Mouse (Mus musculus): Measurements from ENCODE around the gene Slc35f6. TPM values are rescaled to one million over a fixed set of nuclear protein-coding genes. Genes with fewer than 3 reads are reported as not detected.
A peak's percentile ranks its signal among the peaks of the same experiment; 100 is the strongest.

Slc35f6 gene
- polyA plus RNA-seq, 1 experiment from 2014 or later, result 28.8 TPM

DNA sequence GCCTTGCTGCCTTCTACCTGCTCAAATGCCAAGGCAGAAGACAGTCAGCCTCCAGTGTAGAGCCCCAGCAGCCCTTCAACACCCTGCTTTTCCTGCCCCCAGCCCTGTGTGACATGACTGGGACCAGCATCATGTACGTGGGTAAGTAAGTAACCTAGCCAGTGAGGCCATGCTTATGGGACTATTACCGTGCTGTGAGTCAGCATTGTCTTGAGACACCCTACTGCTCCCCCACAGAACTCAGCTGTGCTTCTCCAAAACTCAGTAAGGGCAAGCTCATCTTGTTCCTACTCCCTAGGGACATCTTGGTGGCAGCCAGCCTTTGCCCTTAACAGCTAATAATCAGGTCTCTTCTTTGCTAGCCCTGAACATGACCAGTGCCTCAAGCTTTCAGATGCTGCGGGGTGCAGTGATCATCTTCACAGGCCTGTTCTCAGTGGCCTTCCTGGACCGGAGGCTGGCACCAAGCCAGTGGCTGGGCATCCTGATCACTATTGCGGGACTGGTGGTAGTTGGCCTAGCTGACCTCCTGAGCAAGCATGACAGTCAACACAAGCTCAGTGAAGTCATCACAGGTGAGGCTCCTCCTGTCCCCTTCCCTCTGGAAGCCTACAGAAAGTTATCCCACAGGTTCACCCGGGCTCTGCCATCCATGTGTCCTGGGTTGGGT, 7.9 kb downstream of the Slc35f6 start:
- ATAC-seq (ENCODE audit: low FRiP score), result no peak
- 92% methylated on average over 6 of the region's 6 CpGs for WGBS

DNA sequence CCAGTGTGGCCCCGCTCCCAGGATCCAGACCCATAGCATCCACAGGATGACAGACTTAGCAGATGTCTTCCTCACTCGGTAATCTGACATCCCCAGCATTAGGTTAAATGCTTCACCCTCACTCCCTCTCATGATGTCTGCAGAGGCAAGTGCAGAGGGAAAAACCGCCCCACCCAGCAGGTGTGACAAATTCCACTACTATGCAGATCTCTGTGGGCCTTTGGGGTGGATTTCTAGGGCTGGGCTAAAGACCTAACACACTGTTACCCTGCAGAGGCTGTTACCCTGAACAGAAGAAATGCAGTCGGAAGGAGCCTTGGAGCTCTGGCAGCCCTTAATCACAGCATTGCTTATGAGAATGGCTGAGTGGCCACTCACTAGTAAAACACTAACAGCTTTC, 11.3 kb downstream of the Slc35f6 start:
- WGBS, result 75% methylated on average over 4 of the region's 4 CpGs
- Histone ChIP-seq H3K9ac (ENCODE audit: low read depth, low read length) (no peak overlapping the region), H3K27me3 (ENCODE audit: control insufficient read depth, insufficient read depth, low read length) (no peaks in the 10 kb centered on the region), H3K9me3 (ENCODE audit: control insufficient read depth, low read length) (no peaks in the 10 kb centered on the region), H3K4me2 (replicated peaks; ENCODE audit: low read depth, low read length) (no peak overlapping the region), H3K36me3 (ENCODE audit: control insufficient read depth, insufficient read depth, low read length) (no peaks in the 10 kb centered on the region), H3K27ac (ENCODE audit: low read depth, low read length) (no peak overlapping the region), H3K4me1 (replicated peaks; ENCODE audit: control insufficient read depth, insufficient read depth, low read length) (no peaks in the 10 kb centered on the region), H3K4me3 (ENCODE audit: low read depth, low read length) (no peak overlapping the region)
- DNase-seq (ENCODE audit: low spot score) (no peak), ATAC-seq (ENCODE audit: low FRiP score) (no peak)

More for the DNA sequence above, 7.9 kb downstream of the Slc35f6 start:
- no peaks in the 10 kb centered on the region for H3K4me1 ChIP-seq (replicated peaks; ENCODE audit: control insufficient read depth, insufficient read depth, low read length)
- no peaks in the 10 kb centered on the region for H3K36me3 ChIP-seq (ENCODE audit: control insufficient read depth, insufficient read depth, low read length)
- H3K27ac ChIP-seq (ENCODE audit: low read depth, low read length), result no peak overlapping the region
- no peak for DNase-seq (ENCODE audit: low spot score)
- no peak overlapping the region for H3K9ac ChIP-seq (ENCODE audit: low read depth, low read length)
- H3K4me2 ChIP-seq (replicated peaks; ENCODE audit: low read depth, low read length), result no peak overlapping the region
- no peak overlapping the region for H3K4me3 ChIP-seq (ENCODE audit: low read depth, low read length)
- H3K9me3 ChIP-seq (ENCODE audit: control insufficient read depth, low read length), result no peaks in the 10 kb centered on the region
- no peaks in the 10 kb centered on the region for H3K27me3 ChIP-seq (ENCODE audit: control insufficient read depth, insufficient read depth, low read length)

- Histone ChIP-seq H3K27ac (ENCODE audit: low read depth, low read length) (no peak overlapping the region), H3K4me3 (ENCODE audit: low read depth, low read length) (no peak overlapping the region)
Observed at GRCm38 (mm10) chr5:30660278-30660677, 12.5 kb downstream of the Slc35f6 start.

GRCm38 (mm10) chr5:30660813-30661212, 13.1 kb downstream of the Slc35f6 start:
- DNase-seq (ENCODE audit: low spot score), result no peak

More at GRCm38 (mm10) chr5:30660278-30660677, 12.5 kb downstream of the Slc35f6 start:
- Histone ChIP-seq H3K4me2 (replicated peaks; ENCODE audit: low read depth, low read length) (no peak overlapping the region), H3K36me3 (ENCODE audit: control insufficient read depth, insufficient read depth, low read length) (no peaks in the 10 kb centered on the region), H3K27me3 (ENCODE audit: control insufficient read depth, insufficient read depth, low read length) (no peaks in the 10 kb centered on the region), H3K9ac (ENCODE audit: low read depth, low read length) (no peak overlapping the region), H3K4me1 (replicated peaks; ENCODE audit: control insufficient read depth, insufficient read depth, low read length) (no peaks in the 10 kb centered on the region), H3K9me3 (ENCODE audit: control insufficient read depth, low read length) (no peaks in the 10 kb centered on the region)
- 79% methylated on average over 1 of the region's 1 CpGs for WGBS
- DNase-seq (ENCODE audit: low spot score) (no peak), ATAC-seq (ENCODE audit: low FRiP score) (no peak)

GRCm38 (mm10) chr5:30665360-30665759, 17.6 kb downstream of the Slc35f6 start:
- no peaks in the 10 kb centered on the region for H3K9me3 ChIP-seq (ENCODE audit: control insufficient read depth, low read length)
- H3K9ac ChIP-seq (ENCODE audit: low read depth, low read length), result no peak overlapping the region
- H3K27me3 ChIP-seq (ENCODE audit: control insufficient read depth, insufficient read depth, low read length), result no peaks in the 10 kb centered on the region
- DNase-seq (ENCODE audit: low spot score) (no peak), ATAC-seq (ENCODE audit: low FRiP score) (no peak)
- no peak overlapping the region for H3K4me2 ChIP-seq (replicated peaks; ENCODE audit: low read depth, low read length)
- H3K27ac ChIP-seq (ENCODE audit: low read depth, low read length), result no peak overlapping the region
- peaks cover 3% of the 10 kb centered on the region for H3K4me1 ChIP-seq (replicated peaks; ENCODE audit: control insufficient read depth, insufficient read depth, low read length)
- no peak overlapping the region for H3K4me3 ChIP-seq (ENCODE audit: low read depth, low read length)
- 87% methylated on average over 9 of the region's 9 CpGs for WGBS
- H3K36me3 ChIP-seq (ENCODE audit: control insufficient read depth, insufficient read depth, low read length), result no peaks in the 10 kb centered on the region; the same call in 1 of the 2 replicates

More at GRCm38 (mm10) chr5:30660813-30661212, 13.1 kb downstream of the Slc35f6 start:
- Histone ChIP-seq H3K27me3 (ENCODE audit: control insufficient read depth, insufficient read depth, low read length) (no peaks in the 10 kb centered on the region), H3K27ac (ENCODE audit: low read depth, low read length) (no peak overlapping the region), H3K9ac (ENCODE audit: low read depth, low read length) (no peak overlapping the region), H3K4me2 (replicated peaks; ENCODE audit: low read depth, low read length) (no peak overlapping the region), H3K36me3 (ENCODE audit: control insufficient read depth, insufficient read depth, low read length) (no peaks in the 10 kb centered on the region), H3K4me3 (ENCODE audit: low read depth, low read length) (no peak overlapping the region), H3K4me1 (replicated peaks; ENCODE audit: control insufficient read depth, insufficient read depth, low read length) (no peaks in the 10 kb centered on the region), H3K9me3 (ENCODE audit: control insufficient read depth, low read length) (no peaks in the 10 kb centered on the region)
- 95% methylated on average over 5 of the region's 5 CpGs for WGBS
- no peak for ATAC-seq (ENCODE audit: low FRiP score)

GRCm38 (mm10) chr5:30665968-30666367, 18.2 kb downstream of the Slc35f6 start:
- 71% methylated on average over 6 of the region's 6 CpGs for WGBS
- no peak overlapping the region for H3K27ac ChIP-seq (ENCODE audit: low read depth, low read length)
- no peaks in the 10 kb centered on the region for H3K27me3 ChIP-seq (ENCODE audit: control insufficient read depth, insufficient read depth, low read length)
- H3K9ac ChIP-seq (ENCODE audit: low read depth, low read length), result peak overlapping the region; percentile 56; the same call in 1 of the 2 replicates
- DNase-seq (ENCODE audit: low spot score) (no peak), ATAC-seq (ENCODE audit: low FRiP score) (no peak)
- peaks cover 3% of the 10 kb centered on the region for H3K4me1 ChIP-seq (replicated peaks; ENCODE audit: control insufficient read depth, insufficient read depth, low read length)
- peak overlapping the region; percentile 51 for H3K4me2 ChIP-seq (replicated peaks; ENCODE audit: low read depth, low read length)
- H3K4me3 ChIP-seq (ENCODE audit: low read depth, low read length), result peak overlapping the region; percentile 75; the same call in 1 of the 2 replicates
- no peaks in the 10 kb centered on the region; the same call in 1 of the 2 replicates for H3K36me3 ChIP-seq (ENCODE audit: control insufficient read depth, insufficient read depth, low read length)
- H3K9me3 ChIP-seq (ENCODE audit: control insufficient read depth, low read length), result no peaks in the 10 kb centered on the region

DNA sequence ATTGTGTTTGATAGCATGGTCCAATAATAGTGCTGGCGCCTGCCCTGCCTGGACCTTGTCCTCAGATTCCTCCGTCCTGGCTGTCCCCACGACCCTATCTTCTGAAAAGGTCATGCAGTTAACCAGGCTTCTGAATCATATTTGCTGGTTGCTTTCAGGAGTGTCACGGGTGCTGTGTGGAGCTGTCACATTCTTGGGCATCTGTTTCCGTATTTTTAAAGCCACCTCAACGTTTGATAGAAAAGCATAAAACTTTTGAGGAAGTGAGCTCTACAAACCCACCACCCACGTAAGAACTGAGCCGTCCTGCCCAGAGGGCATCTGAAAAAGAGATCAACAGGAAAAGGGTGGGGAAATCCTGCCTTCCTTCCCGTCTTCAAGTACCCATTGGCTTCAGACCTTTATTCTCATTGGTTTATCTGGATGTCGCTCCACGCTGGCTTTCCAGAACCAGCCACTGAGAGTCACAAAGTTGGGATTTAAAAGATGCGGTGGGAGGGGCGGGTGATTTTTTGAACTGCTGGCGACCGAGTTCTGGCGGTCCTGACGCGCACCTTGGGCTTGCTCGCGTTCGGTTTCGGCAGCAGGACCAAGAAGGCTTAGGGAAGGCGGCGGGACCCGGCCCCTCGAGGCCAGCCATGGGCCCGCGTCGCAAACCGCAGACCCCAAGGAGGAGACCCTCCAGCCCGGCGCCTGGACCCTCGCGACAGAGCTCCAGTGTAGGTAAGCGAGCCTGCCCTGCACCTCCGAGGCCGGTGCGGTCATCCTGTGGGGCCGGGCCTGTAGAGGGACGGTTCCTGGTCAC, 18.9 kb downstream of the Slc35f6 start, which contains the start of gene Cenpa:
TSS of gene Cenpa (plus strand) at position 387 of the 805 bp plus-strand sequence.
- H3K4me1 ChIP-seq (replicated peaks; ENCODE audit: control insufficient read depth, insufficient read depth, low read length), result peaks cover 3% of the 10 kb centered on the region
- H3K4me3 ChIP-seq (ENCODE audit: low read depth, low read length), result peak within 1 kb of the TSS; percentile 75
- no peaks in the 10 kb centered on the region for H3K9me3 ChIP-seq (ENCODE audit: control insufficient read depth, low read length)
- DNase-seq (ENCODE audit: low spot score) (peak; percentile 88), ATAC-seq (ENCODE audit: low FRiP score) (peak; percentile 95)
- peak within 1 kb of the TSS; percentile 51 for H3K4me2 ChIP-seq (replicated peaks; ENCODE audit: low read depth, low read length)
- 0 out of 2 replicates have a peak within 1 kb of the TSS, but pooled peaks have one; percentile 25 for H3K27ac ChIP-seq (ENCODE audit: low read depth, low read length)
- H3K36me3 ChIP-seq (ENCODE audit: control insufficient read depth, insufficient read depth, low read length), result no peaks in the 10 kb centered on the region; the same call in 1 of the 2 replicates
- under 1% methylated on average over 40 of the region's 40 CpGs for WGBS
- peak within 1 kb of the TSS; percentile 68 for H3K9ac ChIP-seq (ENCODE audit: low read depth, low read length)
- no peaks in the 10 kb centered on the region for H3K27me3 ChIP-seq (ENCODE audit: control insufficient read depth, insufficient read depth, low read length)

DNA sequence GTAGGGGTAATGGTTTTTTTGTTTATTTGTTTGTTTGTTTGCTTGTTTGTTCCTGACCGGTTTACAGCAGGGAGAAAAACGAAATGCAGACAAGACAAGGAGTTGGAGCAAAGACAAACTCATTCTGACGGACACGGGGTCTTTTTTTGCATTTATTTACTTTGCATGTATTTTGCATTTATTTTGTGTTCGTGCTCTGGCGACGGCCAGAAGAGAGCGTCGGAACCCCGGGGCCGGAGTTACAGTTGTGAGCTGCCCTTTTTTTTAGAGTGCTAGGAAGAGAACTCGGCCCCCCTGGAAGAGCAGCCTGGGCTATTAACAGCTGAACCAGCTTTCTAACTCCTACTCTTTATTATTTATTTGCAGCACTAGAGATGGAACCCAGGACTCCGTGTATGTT, 19.5 kb downstream of the Slc35f6 start:
- ATAC-seq (ENCODE audit: low FRiP score) (no peak), DNase-seq (ENCODE audit: low spot score) (peak; percentile 21)
- H3K4me3 ChIP-seq (ENCODE audit: low read depth, low read length), result peak overlapping the region; percentile 75
- under 1% methylated on average over 13 of the region's 13 CpGs for WGBS
- no peaks in the 10 kb centered on the region for H3K9me3 ChIP-seq (ENCODE audit: control insufficient read depth, low read length)
- H3K36me3 ChIP-seq (ENCODE audit: control insufficient read depth, insufficient read depth, low read length), result no peaks in the 10 kb centered on the region; the same call in 1 of the 2 replicates
- H3K9ac ChIP-seq (ENCODE audit: low read depth, low read length), result peak overlapping the region; percentile 68
- peaks cover 3% of the 10 kb centered on the region for H3K4me1 ChIP-seq (replicated peaks; ENCODE audit: control insufficient read depth, insufficient read depth, low read length)
- H3K27me3 ChIP-seq (ENCODE audit: control insufficient read depth, insufficient read depth, low read length), result no peaks in the 10 kb centered on the region
- peak overlapping the region; percentile 51 for H3K4me2 ChIP-seq (replicated peaks; ENCODE audit: low read depth, low read length)
- no peak overlapping the region for H3K27ac ChIP-seq (ENCODE audit: low read depth, low read length)

Data from hindbrain, embryonic 11.5 days (tissue).